Mouse (Mus musculus) MN1 (cell line): ENCODE results near the gene Tgfb2.

Experiments used
- DNase-seq: peaks from one replicate; pipeline ENCODE4 v3.0.0-alpha.2; 2016; ENCODE audit warnings: low spot score

The Tgfb2 gene

GRCm38 (mm10) chr1:186582113-186582512 lies 123.7 kb downstream of the Tgfb2 start:
- DNase-seq, result no peak

GRCm38 (mm10) chr1:186581666-186582065 lies 124.1 kb downstream of the Tgfb2 start:
- DNase-seq, result no peak

- DNase-seq, result no peak
Observed at GRCm38 (mm10) chr1:186581114-186581513, 124.7 kb downstream of the Tgfb2 start.

- no peak for DNase-seq
Observed at GRCm38 (mm10) chr1:186577302-186577701, 128.5 kb downstream of the Tgfb2 start.

- DNase-seq, result no peak
Observed at GRCm38 (mm10) chr1:186575629-186576028, 130.2 kb downstream of the Tgfb2 start.

GRCm38 (mm10) chr1:186575074-186575473 lies 130.7 kb downstream of the Tgfb2 start:
- DNase-seq, result no peak
